Mouse (Mus musculus): ENCODE measurements around the gene Il2. TPM values are rescaled to one million over a fixed set of nuclear protein-coding genes. Genes with fewer than 3 reads are reported as not detected.

The Il2 gene
- polyA plus RNA-seq (2014; fragmentation: Illumina TruSeq; extraction: RNeasy Lipid Tissue Mini Kit (QIAGEN cat#74804); ENCODE audit: low read depth, low replicate concordance), result 1.1 TPM

DNA sequence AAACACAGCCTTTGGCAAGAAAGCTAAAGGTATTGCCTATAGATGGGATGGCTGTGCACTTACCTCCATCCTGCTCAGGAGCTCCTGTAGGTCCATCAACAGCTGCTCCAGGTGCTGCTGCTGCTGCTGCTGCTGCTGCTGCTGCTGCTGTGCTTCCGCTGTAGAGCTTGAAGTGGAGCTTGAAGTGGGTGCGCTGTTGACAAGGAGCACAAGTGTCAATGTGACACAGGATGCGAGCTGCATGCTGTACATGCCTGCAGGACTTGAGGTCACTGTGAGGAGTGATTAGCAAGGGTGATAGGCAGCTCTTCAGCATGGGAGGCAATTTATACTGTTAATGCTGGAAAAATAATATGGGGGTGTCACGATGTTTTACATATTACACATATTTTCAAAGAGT, at the start of gene Il2:
TSS of gene Il2 (minus strand) at position 305 of the 400 bp plus-strand sequence.

Other genes with a start within 250 kb of the Il2 start
- not detected for gene Adad1, start 62.4 kb downstream of the Il2 start, polyA plus RNA-seq (2014; fragmentation: Illumina TruSeq; extraction: RNeasy Lipid Tissue Mini Kit (QIAGEN cat#74804); ENCODE audit: low read depth, low replicate concordance)
- not detected for gene Il21, start 106.7 kb upstream of the Il2 start, polyA plus RNA-seq (2014; fragmentation: Illumina TruSeq; extraction: RNeasy Lipid Tissue Mini Kit (QIAGEN cat#74804); ENCODE audit: low read depth, low replicate concordance)
- gene Bbs12, start 186.6 kb upstream of the Il2 start, polyA plus RNA-seq (2014; fragmentation: Illumina TruSeq; extraction: RNeasy Lipid Tissue Mini Kit (QIAGEN cat#74804); ENCODE audit: low read depth, low replicate concordance), result 8.3 TPM
- 85.7 TPM for gene Cetn4, start 186.7 kb upstream of the Il2 start, polyA plus RNA-seq (2014; fragmentation: Illumina TruSeq; extraction: RNeasy Lipid Tissue Mini Kit (QIAGEN cat#74804); ENCODE audit: low read depth, low replicate concordance)
- gene Fgf2, start 222.4 kb upstream of the Il2 start, polyA plus RNA-seq (2014; fragmentation: Illumina TruSeq; extraction: RNeasy Lipid Tissue Mini Kit (QIAGEN cat#74804); ENCODE audit: low read depth, low replicate concordance), result 4.3 TPM